10 mouse cellular contexts compared by ENCODE assay signal in the genomic region with DNA sequence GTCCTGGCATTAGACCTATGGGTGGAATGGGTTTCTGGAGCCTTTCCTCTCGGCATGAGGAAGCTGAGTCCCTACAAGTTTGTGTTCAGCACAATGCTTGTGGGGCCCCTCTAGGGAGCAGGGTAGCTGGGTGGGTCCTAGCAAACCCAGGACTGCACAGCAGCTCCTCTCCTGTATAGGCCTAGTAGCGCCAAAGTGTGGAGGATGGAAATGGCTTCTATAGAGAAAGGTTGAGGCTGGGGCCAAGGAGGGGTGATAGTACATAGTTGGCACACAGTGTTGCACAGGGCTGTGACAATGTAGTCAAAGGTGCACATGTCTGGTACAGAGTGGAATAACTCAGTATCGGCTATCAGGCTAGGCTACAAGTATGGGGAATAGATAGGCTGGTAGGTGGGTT. TPM values are rescaled to one million over a fixed set of nuclear protein-coding genes. Genes with fewer than 3 reads are reported as not detected.
DNase-seq lines count a peak whose midpoint lies in the region; ATAC-seq and TF ChIP-seq lines count a peak whose summit lies in the region.
"Had no signal": no experiment of that assay in that cellular context is flagged by ENCODE, and none has a peak within 500 bp of the region (broad histone marks: within the 10 kb centered on the region; RNA-seq: fewer than 3 reads in every experiment).

No protein-coding gene starts in this region.

- H3K27me3 ChIP-seq in spleen, adult 2 months (ENCODE audit: control insufficient read depth, insufficient read depth, low read length) = no peaks in the 10 kb centered on the region
- no peaks in the 10 kb centered on the region for H3K27me3 ChIP-seq in liver, postnatal 0 days (ENCODE audit: insufficient read depth, low read length)

- H3K36me3 ChIP-seq in spleen, adult 2 months (ENCODE audit: control insufficient read depth, insufficient read depth, low read length) = peaks cover 4% of the 10 kb centered on the region
- peaks cover 14% of the 10 kb centered on the region for H3K36me3 ChIP-seq in liver, postnatal 0 days (replicated peaks; ENCODE audit: insufficient read depth, low read length)

- TF ChIP-seq EP300 in liver, postnatal 0 days (IDR thresholded peaks at IDR 0.05; ENCODE audit: low read depth) = no peak

- peak; percentile 82 for DNase-seq in heart, adult 11 months
- DNase-seq in heart, adult 18-20 months = no peak
- no peak for DNase-seq in spleen, adult 2 months (ENCODE audit: low read depth in 1 of 2, low spot score in 2 of 2)
- DNase-seq in spleen, adult 12 weeks (ENCODE audit: low spot score) = no peak
- no peak for DNase-seq in liver, postnatal 0 days
- DNase-seq in adrenal gland, postnatal 10 days = no peak
- DNase-seq in left cerebral cortex, postnatal 36 days (ENCODE audit: low spot score in 2 of 2) = no peak
- DNase-seq in thymus, postnatal 25 days = no peak
- DNase-seq: cerebellum, adult 11 months had no signal

- ATAC-seq in liver, postnatal 0 days = no peak

- H3K4me3 ChIP-seq in spleen, adult 2 months (ENCODE audit: extremely low read depth, insufficient read depth, insufficient read length) = peak overlapping the region; percentile 1; the same call in 1 of the 2 replicates
- H3K4me3 ChIP-seq in liver, postnatal 0 days (ENCODE audit: low read depth, low read length) = peak overlapping the region; percentile 73; the same call in 1 of the 2 replicates

- TF ChIP-seq CTCF in spleen, adult 2 months (IDR thresholded peaks at IDR 0.05; ENCODE audit: extremely low read depth, insufficient read depth, insufficient read length, insufficient replicate concordance) = no peak
- no peak for TF ChIP-seq CTCF in liver, postnatal 0 days (IDR thresholded peaks at IDR 0.05; ENCODE audit: low read depth)

- peaks cover 10% of the 10 kb centered on the region for H3K4me1 ChIP-seq in spleen, adult 2 months (ENCODE audit: control insufficient read depth, insufficient read depth, insufficient read length)
- H3K4me1 ChIP-seq in liver, postnatal 0 days (ENCODE audit: insufficient read depth) = peaks cover 39% of the 10 kb centered on the region

- H3K27ac ChIP-seq in spleen, adult 2 months (ENCODE audit: insufficient read depth, low read length) = no peak overlapping the region
- peak overlapping the region; percentile 31; the same call in 1 of the 2 replicates for H3K27ac ChIP-seq in liver, postnatal 0 days (ENCODE audit: low read depth)
- H3K27ac ChIP-seq: macrophage had no signal

- 78% methylated on average over 3 of the region's 3 CpGs for WGBS in spleen, adult 2 months
- WGBS in liver, postnatal 0 days (ENCODE audit: insufficient replicate concordance) = 69% methylated on average over 3 of the region's 3 CpGs

- no peaks in the 10 kb centered on the region for H3K9me3 ChIP-seq in liver, postnatal 0 days (ENCODE audit: low read length)

- intact Hi-C loops in left cerebral cortex, postnatal 36 days (cut with DNase I) = loop anchor here (5.0 kb wide), 1 partner anchor 47 kb away; a partner anchor contains a TSS

- H3K4me2 ChIP-seq in liver, postnatal 0 days (ENCODE audit: low read depth, low read length) = peak overlapping the region; percentile 99; the same call in 1 of the 2 replicates

- no peak overlapping the region for H3K9ac ChIP-seq in liver, postnatal 0 days (replicated peaks)

- TF ChIP-seq POLR2A in spleen, adult 2 months (IDR thresholded peaks at IDR 0.05; ENCODE audit: low read depth, low read length) = no peak

RNA-seq across cellular contexts. Expression of a gene that starts 32.1 kb away (rescaled TPM):
- 10 to 100 TPM; 42.9 to 44.4 TPM for total RNA-seq in heart, adult 18-20 months (2021)
- polyA plus RNA-seq in spleen, adult 2 months (2012; rRNA removed) = 22.3 and 29.0 TPM in 2 replicates
- 51.2 and 53.3 TPM in 2 replicates for polyA plus RNA-seq in liver, postnatal 0 days (2015; fragmentation: Nextera tagmentation; extraction: Ambion mirVana)
- total RNA-seq in adrenal gland, postnatal 10 days (2021) = 10 to 100 TPM; 61.5 to 62.8 TPM
- total RNA-seq in left cerebral cortex, postnatal 36 days (2021) = 10 to 100 TPM; 21.7 TPM

RNA-seq across cellular contexts. Expression of a gene that starts 32.6 kb away (rescaled TPM):
- 100 to 1,000 TPM; 123 to 141 TPM for total RNA-seq in heart, adult 18-20 months (2021)
- 64.7 and 87.1 TPM in 2 replicates for polyA plus RNA-seq in spleen, adult 2 months (2012; rRNA removed)
- polyA plus RNA-seq in liver, postnatal 0 days (2015; fragmentation: Nextera tagmentation; extraction: Ambion mirVana) = 100 and 125 TPM in 2 replicates
- 100 to 1,000 TPM; 131 to 148 TPM for total RNA-seq in adrenal gland, postnatal 10 days (2021)
- 100 to 1,000 TPM in 1 of 2 experiments, 10 to 100 TPM in 1; 89.1 to 100 TPM for total RNA-seq in left cerebral cortex, postnatal 36 days (2021)

RNA-seq across cellular contexts. Expression of a gene that starts 46.1 kb away (rescaled TPM):
- 10 to 100 TPM; 13.1 to 15.1 TPM for total RNA-seq in heart, adult 18-20 months (2021)
- polyA plus RNA-seq in spleen, adult 2 months (2012; rRNA removed) = 55.9 and 57.1 TPM in 2 replicates
- 7.0 and 9.7 TPM in 2 replicates for polyA plus RNA-seq in liver, postnatal 0 days (2015; fragmentation: Nextera tagmentation; extraction: Ambion mirVana)
- total RNA-seq in adrenal gland, postnatal 10 days (2021) = 10 to 100 TPM; 29.4 to 39.2 TPM
- 10 to 100 TPM; 36.6 to 48.0 TPM for total RNA-seq in left cerebral cortex, postnatal 36 days (2021)

RNA-seq across cellular contexts. Expression of a gene that starts 46.2 kb away (rescaled TPM):
- 100 to 1,000 TPM; 170 to 176 TPM for total RNA-seq in heart, adult 18-20 months (2021)
- polyA plus RNA-seq in spleen, adult 2 months (2012; rRNA removed) = 29.4 and 31.1 TPM in 2 replicates
- 54.1 and 61.1 TPM in 2 replicates for polyA plus RNA-seq in liver, postnatal 0 days (2015; fragmentation: Nextera tagmentation; extraction: Ambion mirVana)
- 10 to 100 TPM; 32.8 to 37.0 TPM for total RNA-seq in adrenal gland, postnatal 10 days (2021)
- 100 to 1,000 TPM; 158 to 165 TPM for total RNA-seq in left cerebral cortex, postnatal 36 days (2021)
